Mouse (Mus musculus): ENCODE results near the gene Suv39h1. TPM values are rescaled to one million over a fixed set of nuclear protein-coding genes. Genes with fewer than 3 reads are reported as not detected.

The Suv39h1 gene
- polyA plus RNA-seq, 1 experiment from 2014 or later: 32.5 TPM

GRCm38 (mm10) chrX:8090346-8090953 is 15.9 kb upstream of the Suv39h1 start, which contains the start of gene Was:
Gene Was, minus strand, starts transcription at chrX:8090498.
- ATAC-seq (replicated peaks; ENCODE audit: low FRiP score, low read depth): no peak
- Histone ChIP-seq H3K4me3 (replicated peaks; ENCODE audit: low read depth, low read length) (no peak within 1 kb of the TSS), H3K27me3 (ENCODE audit: insufficient read depth, low read length) (no peaks in the 10 kb centered on the region), H3K36me3 (ENCODE audit: insufficient read depth, low read length) (no peaks in the 10 kb centered on the region), H3K27ac (peak within 1 kb of the TSS; percentile 57), H3K4me2 (ENCODE audit: low read length) (no peak within 1 kb of the TSS), H3K9me3 (replicated peaks; ENCODE audit: low read length) (no peaks in the 10 kb centered on the region), H3K4me1 (replicated peaks; ENCODE audit: insufficient read depth, low read length) (no peaks in the 10 kb centered on the region), H3K9ac (ENCODE audit: low read depth, low read length) (no peak within 1 kb of the TSS)
- no peak for TF ChIP-seq CTCF (IDR thresholded peaks at IDR 0.05; ENCODE audit: low read depth)
- DNase-seq (ENCODE audit: low spot score): no peak
- WGBS: 81% methylated on average over 14 of the region's 14 CpGs

DNA sequence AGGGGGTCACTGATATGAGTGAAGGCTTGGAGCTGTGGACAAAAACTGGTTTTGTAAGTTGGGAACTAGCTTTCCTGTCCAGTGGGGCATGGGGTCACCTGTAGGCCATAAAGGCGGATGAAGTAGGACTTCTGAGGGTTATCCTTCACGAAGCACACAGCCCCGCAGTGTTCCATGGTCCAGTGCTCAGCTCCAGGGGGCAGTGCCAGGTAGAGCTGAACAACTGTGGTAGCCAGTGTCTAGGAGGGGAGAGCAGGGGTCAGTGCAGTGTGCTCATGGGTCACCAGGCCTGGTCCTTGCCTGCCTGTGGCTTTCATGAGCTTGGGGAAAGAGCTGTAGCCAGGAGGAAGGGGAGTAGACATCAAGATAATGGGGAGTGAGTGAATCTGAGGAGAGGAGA is 15.2 kb upstream of the Suv39h1 start:
- H3K9me3 ChIP-seq (replicated peaks; ENCODE audit: low read length): no peaks in the 10 kb centered on the region
- 62% methylated on average over 3 of the region's 3 CpGs for WGBS
- TF ChIP-seq CTCF (IDR thresholded peaks at IDR 0.05; ENCODE audit: low read depth): no peak
- ATAC-seq (replicated peaks; ENCODE audit: low FRiP score, low read depth): peak; percentile 85; the same call in 1 of the 2 replicates
- no peak overlapping the region for H3K4me3 ChIP-seq (replicated peaks; ENCODE audit: low read depth, low read length)
- DNase-seq (ENCODE audit: low spot score): no peak
- H3K36me3 ChIP-seq (ENCODE audit: insufficient read depth, low read length): no peaks in the 10 kb centered on the region
- H3K4me2 ChIP-seq (ENCODE audit: low read length): no peak overlapping the region
- H3K27ac ChIP-seq: no peak overlapping the region
- no peaks in the 10 kb centered on the region for H3K4me1 ChIP-seq (replicated peaks; ENCODE audit: insufficient read depth, low read length)
- no peaks in the 10 kb centered on the region for H3K27me3 ChIP-seq (ENCODE audit: insufficient read depth, low read length)
- H3K9ac ChIP-seq (ENCODE audit: low read depth, low read length): no peak overlapping the region

- Histone ChIP-seq H3K4me3 (replicated peaks; ENCODE audit: low read depth, low read length) (no peak overlapping the region), H3K4me2 (ENCODE audit: low read length) (no peak overlapping the region), H3K9me3 (replicated peaks; ENCODE audit: low read length) (no peaks in the 10 kb centered on the region), H3K4me1 (replicated peaks; ENCODE audit: insufficient read depth, low read length) (no peaks in the 10 kb centered on the region), H3K36me3 (ENCODE audit: insufficient read depth, low read length) (no peaks in the 10 kb centered on the region), H3K9ac (ENCODE audit: low read depth, low read length) (no peak overlapping the region), H3K27me3 (ENCODE audit: insufficient read depth, low read length) (no peaks in the 10 kb centered on the region), H3K27ac (no peak overlapping the region)
- WGBS: 83% methylated on average over 8 of the region's 8 CpGs
- ATAC-seq (replicated peaks; ENCODE audit: low FRiP score, low read depth): no peak
- no peak for TF ChIP-seq CTCF (IDR thresholded peaks at IDR 0.05; ENCODE audit: low read depth)
- no peak for DNase-seq (ENCODE audit: low spot score)
Measured at GRCm38 (mm10) chrX:8085611-8086010, 11.1 kb upstream of the Suv39h1 start.

- no peak for TF ChIP-seq CTCF (IDR thresholded peaks at IDR 0.05; ENCODE audit: low read depth)
- Histone ChIP-seq H3K9ac (ENCODE audit: low read depth, low read length) (no peak overlapping the region), H3K4me1 (replicated peaks; ENCODE audit: insufficient read depth, low read length) (no peaks in the 10 kb centered on the region), H3K27me3 (ENCODE audit: insufficient read depth, low read length) (no peaks in the 10 kb centered on the region), H3K27ac (no peak overlapping the region), H3K36me3 (ENCODE audit: insufficient read depth, low read length) (no peaks in the 10 kb centered on the region), H3K9me3 (replicated peaks; ENCODE audit: low read length) (no peaks in the 10 kb centered on the region), H3K4me2 (ENCODE audit: low read length) (no peak overlapping the region), H3K4me3 (replicated peaks; ENCODE audit: low read depth, low read length) (no peak overlapping the region)
- WGBS: 87% methylated on average over 6 of the region's 6 CpGs
- DNase-seq (ENCODE audit: low spot score) (no peak), ATAC-seq (replicated peaks; ENCODE audit: low FRiP score, low read depth) (no peak)
Measured at GRCm38 (mm10) chrX:8084771-8085259, 10.3 kb upstream of the Suv39h1 start.

- 35% methylated on average over 3 of the region's 3 CpGs for WGBS
- no peak for ATAC-seq (replicated peaks; ENCODE audit: low FRiP score, low read depth)
Measured at GRCm38 (mm10) chrX:8075104-8075503, 544 bp upstream of the Suv39h1 start.

DNA sequence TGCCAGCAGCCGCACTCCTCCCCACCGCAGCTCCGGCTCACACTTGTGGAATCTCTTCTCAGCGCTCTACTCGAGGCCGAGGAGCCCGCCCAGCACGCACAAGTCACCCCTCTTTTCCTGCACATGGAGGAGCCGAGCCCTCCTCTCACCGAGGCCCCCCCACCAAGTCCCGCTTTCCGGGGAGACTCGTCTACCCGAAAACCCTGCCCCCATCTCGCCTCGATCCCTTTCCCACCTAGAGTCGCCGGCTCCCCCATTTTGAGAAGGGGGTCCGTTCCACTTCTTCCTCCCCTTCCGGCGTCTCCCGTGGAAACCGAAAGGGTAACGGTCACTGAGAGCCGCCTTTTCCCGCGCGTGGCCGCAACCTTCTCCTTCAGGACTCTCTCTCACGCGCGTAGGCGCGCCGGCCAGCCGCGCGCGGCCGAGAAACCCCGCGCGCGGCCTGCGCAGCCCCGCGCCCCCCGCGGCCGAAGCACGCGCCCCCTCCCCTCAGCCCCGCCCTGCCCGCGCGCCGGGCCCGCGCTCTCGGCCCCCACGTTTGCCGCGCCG is 605 bp downstream of the Suv39h1 start:
- WGBS: 38% methylated on average over 63 of the region's 64 CpGs
- peak; percentile 30 for DNase-seq (ENCODE audit: low spot score)

More at GRCm38 (mm10) chrX:8075104-8075503, 544 bp upstream of the Suv39h1 start:
- DNase-seq (ENCODE audit: low spot score): no peak
- no peaks in the 10 kb centered on the region for H3K36me3 ChIP-seq (ENCODE audit: insufficient read depth, low read length)
- H3K27ac ChIP-seq: peak overlapping the region; percentile 76
- no peaks in the 10 kb centered on the region for H3K9me3 ChIP-seq (replicated peaks; ENCODE audit: low read length)
- peak overlapping the region; percentile 51 for H3K4me2 ChIP-seq (ENCODE audit: low read length)
- H3K4me1 ChIP-seq (replicated peaks; ENCODE audit: insufficient read depth, low read length): no peaks in the 10 kb centered on the region
- no peak overlapping the region for H3K9ac ChIP-seq (ENCODE audit: low read depth, low read length)
- no peaks in the 10 kb centered on the region for H3K27me3 ChIP-seq (ENCODE audit: insufficient read depth, low read length)
- TF ChIP-seq CTCF (IDR thresholded peaks at IDR 0.05; ENCODE audit: low read depth): no peak
- peak overlapping the region; percentile 20; the same call in 1 of the 2 replicates for H3K4me3 ChIP-seq (replicated peaks; ENCODE audit: low read depth, low read length)

More for the DNA sequence above, 605 bp downstream of the Suv39h1 start:
- peak overlapping the region; percentile 70 for H3K9ac ChIP-seq (ENCODE audit: low read depth, low read length)
- ATAC-seq (replicated peaks; ENCODE audit: low FRiP score, low read depth): peak; percentile 8; the same call in 1 of the 2 replicates
- no peaks in the 10 kb centered on the region for H3K4me1 ChIP-seq (replicated peaks; ENCODE audit: insufficient read depth, low read length)
- 0 out of 2 replicates have a peak, but pooled peaks cover 2% of the 10 kb centered on the region for H3K36me3 ChIP-seq (ENCODE audit: insufficient read depth, low read length)
- H3K4me2 ChIP-seq (ENCODE audit: low read length): peak overlapping the region; percentile 53
- no peaks in the 10 kb centered on the region for H3K27me3 ChIP-seq (ENCODE audit: insufficient read depth, low read length)
- no peak for TF ChIP-seq CTCF (IDR thresholded peaks at IDR 0.05; ENCODE audit: low read depth)
- peak overlapping the region; percentile 85 for H3K27ac ChIP-seq
- no peaks in the 10 kb centered on the region for H3K9me3 ChIP-seq (replicated peaks; ENCODE audit: low read length)
- H3K4me3 ChIP-seq (replicated peaks; ENCODE audit: low read depth, low read length): peak overlapping the region; percentile 56

Measured in kidney, postnatal 0 days (tissue).